Mouse (Mus musculus) cortical plate, adult 2 months (tissue): ENCODE results near the gene Ctf2.

ENCODE experiments used
- CTCF ChIP-seq: fragments of 200-500 bp; IDR thresholded peaks from 2 replicates; pipeline ENCODE4 v1.5.1; 2011; ENCODE audit warnings: mild to moderate bottlenecking, control low read depth, low read length; ENCODE audit not compliant: insufficient read depth; ENCODE audit errors: extremely low read depth
- POLR2A ChIP-seq: fragments of 200-500 bp; IDR thresholded peaks from 2 replicates; pipeline ENCODE4 v1.6.1; 2011; ENCODE audit warnings: mild to moderate bottlenecking, low read length, control low read depth; ENCODE audit not compliant: insufficient read depth; ENCODE audit errors: extremely low read depth

GRCm38 (mm10) chr7:127765756-127766155 lies 33.8 kb upstream of the Ctf2 start:
- TF ChIP-seq POLR2A, result no peak
- no peak for TF ChIP-seq CTCF
